Mouse (Mus musculus): ENCODE measurements around the gene Hpn. TPM values are rescaled to one million over a fixed set of nuclear protein-coding genes. Genes with fewer than 3 reads are reported as not detected.

Gene Hpn
- polyA plus RNA-seq, 1 experiment from 2014 or later, result 36.2 TPM

GRCm38 (mm10) chr7:31049846-31050281 is 65.2 kb downstream of the Hpn start:
- H3K36me3 ChIP-seq, result no peaks in the 10 kb centered on the region
- no peak overlapping the region for H3K4me3 ChIP-seq
- no peaks in the 10 kb centered on the region for H3K9me3 ChIP-seq (replicated peaks)
- no peak overlapping the region for H3K27ac ChIP-seq
- H3K4me1 ChIP-seq, result peaks cover 44% of the 10 kb centered on the region
- H3K27me3 ChIP-seq (replicated peaks), result peaks cover 86% of the 10 kb centered on the region
- WGBS (ENCODE audit: insufficient replicate concordance), result 7% methylated on average over 12 of the region's 15 CpGs
- no peak for ATAC-seq
- H3K9ac ChIP-seq, result no peak overlapping the region
- H3K4me2 ChIP-seq, result peak overlapping the region; percentile 12

GRCm38 (mm10) chr7:31049135-31049845 is 65.8 kb downstream of the Hpn start:
- Histone ChIP-seq H3K27ac (no peak overlapping the region), H3K4me3 (no peak overlapping the region), H3K9me3 (replicated peaks) (no peaks in the 10 kb centered on the region), H3K9ac (no peak overlapping the region), H3K36me3 (no peaks in the 10 kb centered on the region), H3K27me3 (replicated peaks) (peaks cover 87% of the 10 kb centered on the region), H3K4me2 (no peak overlapping the region; the same call in 1 of the 2 replicates), H3K4me1 (peaks cover 38% of the 10 kb centered on the region)
- ATAC-seq, result no peak
- 17% methylated on average over 5 of the region's 5 CpGs for WGBS (ENCODE audit: insufficient replicate concordance)

Other genes with a start within 250 kb of the Hpn start
- gene Cd22, start 234.9 kb downstream of the Hpn start, polyA plus RNA-seq (2016; fragmentation: Nextera tagmentation; extraction: Ambion mirVana), result 0.21 and 0.38 TPM in 2 replicates
- gene Mag, start 200.4 kb downstream of the Hpn start, polyA plus RNA-seq (2016; fragmentation: Nextera tagmentation; extraction: Ambion mirVana), result 0.13 and 0.20 TPM in 2 replicates
- not detected in 2 replicates for gene Hamp2, start 190.6 kb downstream of the Hpn start, polyA plus RNA-seq (2016; fragmentation: Nextera tagmentation; extraction: Ambion mirVana)
- gene Hamp, start 171.3 kb downstream of the Hpn start, polyA plus RNA-seq (2016; fragmentation: Nextera tagmentation; extraction: Ambion mirVana), result 0.38 TPM in 1 of 2 replicates, not detected in the other
- gene Usf2, start 158.5 kb downstream of the Hpn start, polyA plus RNA-seq (2016; fragmentation: Nextera tagmentation; extraction: Ambion mirVana), result 13.9 and 18.1 TPM in 2 replicates
- gene Lsr, start 141.8 kb downstream of the Hpn start, polyA plus RNA-seq (2016; fragmentation: Nextera tagmentation; extraction: Ambion mirVana), result 27.3 and 28.2 TPM in 2 replicates
- 1.9 and 2.8 TPM in 2 replicates for gene Fam187b, start 141.5 kb downstream of the Hpn start, polyA plus RNA-seq (2016; fragmentation: Nextera tagmentation; extraction: Ambion mirVana)
- 19.0 and 22.3 TPM in 2 replicates for gene Fxyd5, start 72.8 kb downstream of the Hpn start, polyA plus RNA-seq (2016; fragmentation: Nextera tagmentation; extraction: Ambion mirVana)
- 0.45 and 0.55 TPM in 2 replicates for gene Fxyd7, start 63.8 kb downstream of the Hpn start, polyA plus RNA-seq (2016; fragmentation: Nextera tagmentation; extraction: Ambion mirVana)
- 28.2 and 28.3 TPM in 2 replicates for gene Fxyd1, start 58.1 kb downstream of the Hpn start, polyA plus RNA-seq (2016; fragmentation: Nextera tagmentation; extraction: Ambion mirVana)
- gene Lgi4, start 55.9 kb downstream of the Hpn start, polyA plus RNA-seq (2016; fragmentation: Nextera tagmentation; extraction: Ambion mirVana), result 0.06 and 0.19 TPM in 2 replicates
- gene Fxyd3, start 38.6 kb downstream of the Hpn start, polyA plus RNA-seq (2016; fragmentation: Nextera tagmentation; extraction: Ambion mirVana), result 0.67 and 0.86 TPM in 2 replicates
- 0.97 and 1.2 TPM in 2 replicates for gene Scn1b, start 11.7 kb upstream of the Hpn start, polyA plus RNA-seq (2016; fragmentation: Nextera tagmentation; extraction: Ambion mirVana)
- gene Gramd1a, start 40.6 kb upstream of the Hpn start, polyA plus RNA-seq (2016; fragmentation: Nextera tagmentation; extraction: Ambion mirVana), result 20.3 and 21.2 TPM in 2 replicates
- gene Scgb2b2, start 175.2 kb upstream of the Hpn start, polyA plus RNA-seq (2016; fragmentation: Nextera tagmentation; extraction: Ambion mirVana), result not detected in 2 replicates
- gene Scgb1b2, start 176.5 kb upstream of the Hpn start, polyA plus RNA-seq (2016; fragmentation: Nextera tagmentation; extraction: Ambion mirVana), result not detected in 2 replicates
- not detected in 2 replicates for gene Scgb2b3, start 246.8 kb upstream of the Hpn start, polyA plus RNA-seq (2016; fragmentation: Nextera tagmentation; extraction: Ambion mirVana)